Comparison of ENCODE assay signal across 28 mouse cellular contexts in genomic region chr16:4446395-4446794, GRCm38 (mm10). TPM values are rescaled to one million over a fixed set of nuclear protein-coding genes. Genes with fewer than 3 reads are reported as not detected.
DNase-seq lines count a peak whose midpoint lies in the region; ATAC-seq and TF ChIP-seq lines count a peak whose summit lies in the region.
"Had no signal": no experiment of that assay in that cellular context is flagged by ENCODE, and none has a peak within 500 bp of the region (broad histone marks: within the 10 kb centered on the region; RNA-seq: fewer than 3 reads in every experiment).

No protein-coding gene starts in this region.

- H3K4me3 ChIP-seq in C2C12 (ENCODE audit: insufficient read depth, poor library complexity, severe bottlenecking): no peak overlapping the region
- H3K4me3 ChIP-seq in intestine, postnatal 0 days (ENCODE audit: low read depth, low read length): no peak overlapping the region
- H3K4me3 ChIP-seq in stomach, postnatal 0 days (ENCODE audit: low read depth, low read length): no peak overlapping the region
- H3K4me3 ChIP-seq: embryonic facial prominence, embryonic 10.5 days; embryonic facial prominence, embryonic 13.5 days; erythroblast, embryonic 14.5 days; heart, adult 2 months; heart, embryonic 10.5 days; heart, embryonic 13.5 days; hindbrain, embryonic 15.5 days had no signal

- no peaks in the 10 kb centered on the region for H3K9me3 ChIP-seq in intestine, postnatal 0 days (ENCODE audit: control insufficient read depth)
- H3K9me3 ChIP-seq in stomach, postnatal 0 days (ENCODE audit: control insufficient read depth, low read length): no peaks in the 10 kb centered on the region
- H3K9me3 ChIP-seq: embryonic facial prominence, embryonic 10.5 days; embryonic facial prominence, embryonic 13.5 days; G1E; heart, embryonic 10.5 days; heart, embryonic 13.5 days; hindbrain, embryonic 15.5 days had no signal

- H3K4me2 ChIP-seq in intestine, postnatal 0 days (replicated peaks; ENCODE audit: low read depth): no peak overlapping the region
- H3K4me2 ChIP-seq in stomach, postnatal 0 days (replicated peaks; ENCODE audit: low read depth): no peak overlapping the region
- H3K4me2 ChIP-seq: embryonic facial prominence, embryonic 13.5 days; heart, embryonic 13.5 days; hindbrain, embryonic 15.5 days had no signal

- H3K27ac ChIP-seq in intestine, postnatal 0 days (ENCODE audit: low read depth, low read length): no peak overlapping the region
- no peak overlapping the region for H3K27ac ChIP-seq in stomach, postnatal 0 days (replicated peaks)
- H3K27ac ChIP-seq: embryonic facial prominence, embryonic 10.5 days; embryonic facial prominence, embryonic 13.5 days; heart, adult 2 months; heart, embryonic 10.5 days; heart, embryonic 13.5 days; hindbrain, embryonic 15.5 days had no signal

- 23% methylated on average over 4 of the region's 4 CpGs for WGBS in intestine, postnatal 0 days
- 45% methylated on average over 4 of the region's 4 CpGs for WGBS in stomach, postnatal 0 days

- H3K36me3 ChIP-seq in C2C12 (ENCODE audit: control insufficient read depth, insufficient read depth): no peaks in the 10 kb centered on the region
- no peaks in the 10 kb centered on the region for H3K36me3 ChIP-seq in intestine, postnatal 0 days (ENCODE audit: control insufficient read depth, insufficient read depth)
- no peaks in the 10 kb centered on the region for H3K36me3 ChIP-seq in stomach, postnatal 0 days (ENCODE audit: control insufficient read depth, insufficient read depth, low read length)
- H3K36me3 ChIP-seq: embryonic facial prominence, embryonic 10.5 days; embryonic facial prominence, embryonic 13.5 days; G1E; heart, embryonic 10.5 days; heart, embryonic 13.5 days; hindbrain, embryonic 15.5 days had no signal

- no peak for TF ChIP-seq EP300 in stomach, postnatal 0 days (optimal IDR thresholded peaks at IDR 0.05)

- no peak for DNase-seq in stomach, postnatal 0 days (ENCODE audit: low spot score)
- no peak for DNase-seq in right cerebral cortex, postnatal 25 days
- no peak for DNase-seq in ovary, postnatal 10 days (ENCODE audit: low spot score)
- no peak for DNase-seq in embryo, embryonic 9.5 days (ENCODE audit: extremely low spot score)
- DNase-seq: adrenal gland, adult 2 months; adrenal gland, postnatal 14 days; cerebellum, adult 11 months; cerebellum, adult 2 months; cerebellum, adult 9-11 months; cerebellum, postnatal 25 days; forebrain, postnatal 0 days; gastrocnemius, postnatal 25 days; heart, adult 2 months; heart, postnatal 14 days; heart, postnatal 4 days; kidney, adult 11 months had no signal

- H3K4me1 ChIP-seq in intestine, postnatal 0 days (replicated peaks; ENCODE audit: control insufficient read depth, insufficient read depth, low read length): peaks cover 3% of the 10 kb centered on the region; the same call in 1 of the 2 replicates
- H3K4me1 ChIP-seq in stomach, postnatal 0 days (replicated peaks; ENCODE audit: control insufficient read depth, insufficient read depth): no peaks in the 10 kb centered on the region
- H3K4me1 ChIP-seq: heart, embryonic 10.5 days; hindbrain, embryonic 15.5 days had no signal

- ATAC-seq in granulocyte monocyte progenitor cell, adult 5-6 weeks (replicated peaks; ENCODE audit: poor library complexity, severe bottlenecking): peak; percentile 48
- peak; percentile 86 for ATAC-seq in intestine, postnatal 0 days
- 0 out of 2 replicates have a peak, but pooled peaks have one; percentile 56 for ATAC-seq in stomach, postnatal 0 days (ENCODE audit: low FRiP score, low TSS enrichment)
- ATAC-seq: forebrain, embryonic 14.5 days; forebrain, postnatal 0 days had no signal

- H3K79me2 ChIP-seq in C2C12 (ENCODE audit: control insufficient read depth, insufficient read depth): no peaks in the 10 kb centered on the region

- no peak for TF ChIP-seq CTCF in C2C12 (IDR thresholded peaks at IDR 0.05; ENCODE audit: control insufficient read depth, insufficient read depth, insufficient read length)
- TF ChIP-seq CTCF in intestine, postnatal 0 days (IDR thresholded peaks at IDR 0.05; ENCODE audit: low read depth): no peak
- TF ChIP-seq CTCF in stomach, postnatal 0 days (IDR thresholded peaks at IDR 0.05; ENCODE audit: low read depth): no peak

- no peaks in the 10 kb centered on the region for H3K27me3 ChIP-seq in C2C12 (ENCODE audit: control insufficient read depth, insufficient read depth, insufficient read length)
- no peaks in the 10 kb centered on the region for H3K27me3 ChIP-seq in intestine, postnatal 0 days (replicated peaks; ENCODE audit: control insufficient read depth, insufficient read depth, low read length)
- H3K27me3 ChIP-seq in stomach, postnatal 0 days (ENCODE audit: control insufficient read depth, insufficient read depth, low read length): no peaks in the 10 kb centered on the region
- H3K27me3 ChIP-seq: CH12.LX; embryonic facial prominence, embryonic 13.5 days; hindbrain, embryonic 15.5 days had no signal

- no peak overlapping the region for H3ac ChIP-seq in C2C12 (ENCODE audit: control insufficient read depth, insufficient read length, low read depth)

- no peaks in the 10 kb centered on the region for H3K79me3 ChIP-seq in C2C12 (ENCODE audit: low read depth)

- H3K9ac ChIP-seq in intestine, postnatal 0 days (ENCODE audit: low read depth, low read length): no peak overlapping the region
- no peak overlapping the region for H3K9ac ChIP-seq in stomach, postnatal 0 days (ENCODE audit: low read length)
- H3K9ac ChIP-seq: embryonic facial prominence, embryonic 13.5 days; forebrain, postnatal 0 days; heart, embryonic 13.5 days; hindbrain, embryonic 15.5 days had no signal

TF ChIP-seq in C2C12, 6 proteins besides CTCF, POLR2A, EP300 and RAD21:
- TF ChIP-seq CEBPB (IDR thresholded peaks at IDR 0.05; ENCODE audit: low read depth) (peak; percentile 12), MYOG (IDR thresholded peaks at IDR 0.05; ENCODE audit: control insufficient read depth, extremely low read depth, insufficient read length) (no peak), MAX (IDR thresholded peaks at IDR 0.05) (no peak), USF1 (IDR thresholded peaks at IDR 0.05; ENCODE audit: low read depth) (no peak), MYOD1 (IDR thresholded peaks at IDR 0.05; ENCODE audit: control insufficient read depth, insufficient read length, low read depth) (no peak), FOSL1 (IDR thresholded peaks at IDR 0.05; ENCODE audit: insufficient read depth, low read length, poor library complexity, severe bottlenecking) (no peak)
TF ChIP-seq in C2C12: peak in this region for 1.

RNA-seq across cellular contexts. Expression of gene Adcy9, which starts 26.1 kb away (rescaled TPM):
- 2.2 TPM for polyA plus RNA-seq in C2C12 (2012; fragmentation: generic; extraction: Trizol)
- 1.5 and 2.9 TPM in 2 replicates for total RNA-seq in granulocyte monocyte progenitor cell, adult 5-6 weeks (2014; fragmentation: Nextera tagmentation)
- total RNA-seq in granulocyte monocyte progenitor cell, adult 5-6 weeks (2017): 2.5 and 4.7 TPM in 2 replicates
- polyA plus RNA-seq in intestine, postnatal 0 days (2015; fragmentation: Nextera tagmentation; extraction: Ambion mirVana): 1.5 and 2.1 TPM in 2 replicates
- 1.2 and 1.3 TPM in 2 replicates for polyA plus RNA-seq in stomach, postnatal 0 days (2015; fragmentation: Nextera tagmentation; extraction: Ambion mirVana)
- polyA plus RNA-seq: erythroblast, embryonic 14.5 days had no signal
